Mouse (Mus musculus) urinary bladder, adult 2 months (tissue): ENCODE measurements around the gene Olfr156. TPM values are rescaled to one million over a fixed set of nuclear protein-coding genes. Genes with fewer than 3 reads are reported as not detected.

Experiments
- polyA plus RNA-seq: library from polyadenylated mRNA; depleted of rRNA; stranded (reverse); fragments of >200 nt; gene quantifications from 2 replicates; pipeline ENCODE4 v1.2.3, GENCODE M21; 2012; rRNA removed

Gene Olfr156
- polyA plus RNA-seq, 1 experiment: not detected

Other genes with a start within 250 kb of the Olfr156 start
- gene Rgp1, start 245.2 kb downstream of the Olfr156 start, polyA plus RNA-seq: 34.9 and 35.1 TPM in 2 replicates
- gene Gba2, start 245.0 kb downstream of the Olfr156 start, polyA plus RNA-seq: 15.1 and 16.8 TPM in 2 replicates
- gene Msmp, start 239.4 kb downstream of the Olfr156 start, polyA plus RNA-seq: 0.44 TPM in 1 of 2 replicates, not detected in the other
- 54.7 and 69.7 TPM in 2 replicates for gene Npr2, start 192.0 kb downstream of the Olfr156 start, polyA plus RNA-seq
- 1.0 and 1.3 TPM in 2 replicates for gene Spag8, start 170.3 kb downstream of the Olfr156 start, polyA plus RNA-seq
- 107 and 112 TPM in 2 replicates for gene Hint2, start 167.4 kb downstream of the Olfr156 start, polyA plus RNA-seq
- gene Tmem8b, start 154.9 kb downstream of the Olfr156 start, polyA plus RNA-seq: 8.3 and 12.6 TPM in 2 replicates
- gene Fam221b, start 154.8 kb downstream of the Olfr156 start, polyA plus RNA-seq: 0.41 and 0.51 TPM in 2 replicates
- not detected in 2 replicates for gene Olfr70, start 123.1 kb downstream of the Olfr156 start, polyA plus RNA-seq
- not detected in 2 replicates for gene Olfr71, start 113.6 kb downstream of the Olfr156 start, polyA plus RNA-seq
- gene Hrct1, start 96.7 kb downstream of the Olfr156 start, polyA plus RNA-seq: 5.2 and 7.8 TPM in 2 replicates
- gene Spaar, start 93.9 kb downstream of the Olfr156 start, polyA plus RNA-seq: 1.2 and 1.6 TPM in 2 replicates
- not detected in 2 replicates for gene Olfr159, start 52.9 kb downstream of the Olfr156 start, polyA plus RNA-seq
- gene Olfr157, start 16.3 kb upstream of the Olfr156 start, polyA plus RNA-seq: not detected in 2 replicates
- not detected in 2 replicates for gene Olfr155, start 27.7 kb upstream of the Olfr156 start, polyA plus RNA-seq
- gene Reck, start 51.6 kb upstream of the Olfr156 start, polyA plus RNA-seq: 25.8 and 26.0 TPM in 2 replicates
- 24.2 and 24.7 TPM in 2 replicates for gene Glipr2, start 133.5 kb upstream of the Olfr156 start, polyA plus RNA-seq
- gene Ccin, start 159.6 kb upstream of the Olfr156 start, polyA plus RNA-seq: 0.04 and 0.07 TPM in 2 replicates
- 300 and 319 TPM in 2 replicates for gene Clta, start 180.6 kb upstream of the Olfr156 start, polyA plus RNA-seq